Comparison of ENCODE assay signal across 8 mouse cellular contexts in genomic region chr7:27165007-27165655, GRCm38 (mm10). TPM values are rescaled to one million over a fixed set of nuclear protein-coding genes. Genes with fewer than 3 reads are reported as not detected.
DNase-seq lines count a peak whose midpoint lies in the region; ATAC-seq and TF ChIP-seq lines count a peak whose summit lies in the region.

No protein-coding gene starts in this region.

- no peaks in the 10 kb centered on the region for H3K9me3 ChIP-seq in lung, embryonic 15.5 days
- H3K9me3 ChIP-seq in forebrain, embryonic 16.5 days (ENCODE audit: control insufficient read depth, low read length), result no peaks in the 10 kb centered on the region
- H3K9me3 ChIP-seq in kidney, embryonic 15.5 days (replicated peaks), result no peaks in the 10 kb centered on the region

- no peak for ATAC-seq in lung, embryonic 15.5 days (ENCODE audit: borderline replicate concordance, extremely low read depth, low FRiP score, low TSS enrichment)
- ATAC-seq in forebrain, embryonic 16.5 days, result no peak
- no peak for ATAC-seq in kidney, embryonic 15.5 days (replicated peaks; ENCODE audit: low FRiP score)

- peaks cover 12% of the 10 kb centered on the region for H3K79me2 ChIP-seq in myocyte (ENCODE audit: control insufficient read depth, insufficient read depth)

- H3K27me3 ChIP-seq in lung, embryonic 15.5 days, result no peaks in the 10 kb centered on the region
- no peaks in the 10 kb centered on the region for H3K27me3 ChIP-seq in forebrain, embryonic 16.5 days (replicated peaks; ENCODE audit: control insufficient read depth, insufficient read depth, low read length)
- H3K27me3 ChIP-seq in kidney, embryonic 15.5 days, result no peaks in the 10 kb centered on the region
- H3K27me3 ChIP-seq in myocyte (ENCODE audit: control insufficient read depth, insufficient read depth, insufficient read length), result no peaks in the 10 kb centered on the region

- H3ac ChIP-seq in myocyte (ENCODE audit: control insufficient read depth, insufficient read length), result peak overlapping the region; percentile 46

- H3K9ac ChIP-seq in lung, embryonic 15.5 days, result peak overlapping the region; percentile 82
- peak overlapping the region; percentile 91 for H3K9ac ChIP-seq in forebrain, embryonic 16.5 days (replicated peaks; ENCODE audit: low read depth, low read length)
- peak overlapping the region; percentile 79 for H3K9ac ChIP-seq in kidney, embryonic 15.5 days

- no peak for TF ChIP-seq POLR2A in myocyte (IDR thresholded peaks at IDR 0.05; ENCODE audit: insufficient read length, low read depth)

- WGBS in lung, embryonic 15.5 days, result 63% methylated on average over 23 of the region's 23 CpGs
- WGBS in forebrain, embryonic 16.5 days, result 63% methylated on average over 23 of the region's 23 CpGs
- WGBS in kidney, embryonic 15.5 days, result 64% methylated on average over 23 of the region's 23 CpGs

- peak overlapping the region; percentile 60 for H3K4me3 ChIP-seq in lung, embryonic 15.5 days
- peak overlapping the region; percentile 63 for H3K4me3 ChIP-seq in forebrain, embryonic 16.5 days (replicated peaks; ENCODE audit: low read length)
- H3K4me3 ChIP-seq in kidney, embryonic 15.5 days (replicated peaks), result peak overlapping the region; percentile 72
- H3K4me3 ChIP-seq in myocyte, result peak overlapping the region; percentile 74

- peak overlapping the region; percentile 85 for H3K4me2 ChIP-seq in lung, embryonic 15.5 days
- peak overlapping the region; percentile 84 for H3K4me2 ChIP-seq in forebrain, embryonic 16.5 days (ENCODE audit: low read length)
- H3K4me2 ChIP-seq in kidney, embryonic 15.5 days, result peak overlapping the region; percentile 86
- peak overlapping the region; percentile 79 for H3K4me2 ChIP-seq in myocyte (ENCODE audit: low read depth)

- H3K27ac ChIP-seq in lung, embryonic 15.5 days, result 0 out of 2 replicates have a peak overlapping the region, but pooled peaks have one; percentile 37
- H3K27ac ChIP-seq in forebrain, embryonic 16.5 days (ENCODE audit: low read length), result no peak overlapping the region; the same call in 1 of the 2 replicates
- H3K27ac ChIP-seq in kidney, embryonic 15.5 days, result 0 out of 2 replicates have a peak overlapping the region, but pooled peaks have one; percentile 99

- H3K4me1 ChIP-seq in lung, embryonic 15.5 days, result peaks cover 59% of the 10 kb centered on the region
- H3K4me1 ChIP-seq in forebrain, embryonic 16.5 days (replicated peaks; ENCODE audit: control insufficient read depth, insufficient read depth, low read length), result peaks cover 63% of the 10 kb centered on the region
- peaks cover 67% of the 10 kb centered on the region for H3K4me1 ChIP-seq in kidney, embryonic 15.5 days

- DNase-seq in lung, postnatal 36 days, result no peak
- peak; percentile 69 for DNase-seq in brain, adult 2 months (ENCODE audit: low read depth, low spot score)
- DNase-seq in retina, postnatal 1 day, result no peak
- DNase-seq in right cerebral cortex, postnatal 4 days, result no peak

- 0 out of 2 replicates have a peak, but pooled peaks cover 28% of the 10 kb centered on the region for H3K36me3 ChIP-seq in lung, embryonic 15.5 days
- peaks cover 5% of the 10 kb centered on the region for H3K36me3 ChIP-seq in forebrain, embryonic 16.5 days (ENCODE audit: control insufficient read depth, insufficient read depth)
- peaks cover 37% of the 10 kb centered on the region for H3K36me3 ChIP-seq in kidney, embryonic 15.5 days
- H3K36me3 ChIP-seq in myocyte (ENCODE audit: control insufficient read depth, insufficient read depth), result no peaks in the 10 kb centered on the region

TF ChIP-seq in myocyte, 11 proteins besides CTCF, POLR2A, EP300 and RAD21:
- no peak for TF ChIP-seq TCF12 (IDR thresholded peaks at IDR 0.05; ENCODE audit: insufficient read depth, poor library complexity, severe bottlenecking)
- no peak for TF ChIP-seq CEBPB (IDR thresholded peaks at IDR 0.05; ENCODE audit: insufficient read depth, poor library complexity, severe bottlenecking)
- TF ChIP-seq MAX (IDR thresholded peaks at IDR 0.05; ENCODE audit: low read depth), result no peak
- TF ChIP-seq E2F4 (IDR thresholded peaks at IDR 0.05; ENCODE audit: insufficient read depth), result no peak
- no peak for TF ChIP-seq REST (IDR thresholded peaks at IDR 0.05; ENCODE audit: insufficient read depth, insufficient read length)
- TF ChIP-seq MYOG (IDR thresholded peaks at IDR 0.05; ENCODE audit: control insufficient read depth in 1 of 3, insufficient read depth in 1 of 3, insufficient read length in 2 of 3, low read depth in 2 of 3), result no peak
- TF ChIP-seq SRF (IDR thresholded peaks at IDR 0.05; ENCODE audit: control insufficient read depth, insufficient read length, low read depth), result no peak
- TF ChIP-seq POLR2AphosphoS2 (IDR thresholded peaks at IDR 0.05; ENCODE audit: insufficient read length, low read depth), result no peak
- no peak for TF ChIP-seq TCF3 (IDR thresholded peaks at IDR 0.05; ENCODE audit: insufficient read length, low read depth)
- TF ChIP-seq MYOD1 (IDR thresholded peaks at IDR 0.05; ENCODE audit: control insufficient read depth in 1 of 3, insufficient read length in 2 of 3, low read depth in 2 of 3), result no peak
- TF ChIP-seq USF1 (IDR thresholded peaks at IDR 0.05; ENCODE audit: low read depth), result no peak

RNA-seq across cellular contexts. Expression of gene Egln2, which starts 1.5 kb away (rescaled TPM):
- polyA plus RNA-seq in lung, embryonic 15.5 days (2015; fragmentation: Nextera tagmentation; extraction: Ambion mirVana), result 82.3 and 83.5 TPM in 2 replicates
- polyA plus RNA-seq in forebrain, embryonic 16.5 days (2015; fragmentation: Nextera tagmentation; extraction: Ambion mirVana), result 93.4 and 100 TPM in 2 replicates
- polyA plus RNA-seq in kidney, embryonic 15.5 days (2015; fragmentation: Nextera tagmentation; extraction: Ambion mirVana), result 65.4 and 74.9 TPM in 2 replicates
- polyA plus RNA-seq in myocyte (2012; fragmentation: generic; extraction: Trizol), result 61.4 TPM

RNA-seq across cellular contexts. Expression of gene Cyp2t4, which starts 11.6 kb away (rescaled TPM):
- 0.10 and 0.24 TPM in 2 replicates for polyA plus RNA-seq in lung, embryonic 15.5 days (2015; fragmentation: Nextera tagmentation; extraction: Ambion mirVana)
- 0.33 TPM in 1 of 2 replicates, not detected in the other for polyA plus RNA-seq in forebrain, embryonic 16.5 days (2015; fragmentation: Nextera tagmentation; extraction: Ambion mirVana)
- polyA plus RNA-seq in kidney, embryonic 15.5 days (2015; fragmentation: Nextera tagmentation; extraction: Ambion mirVana), result 0.10 TPM in 1 of 2 replicates, not detected in the other
- 0.02 TPM for polyA plus RNA-seq in myocyte (2012; fragmentation: generic; extraction: Trizol)

RNA-seq across cellular contexts. Expression of gene Rab4b, which starts 13.6 kb away (rescaled TPM):
- polyA plus RNA-seq in lung, embryonic 15.5 days (2015; fragmentation: Nextera tagmentation; extraction: Ambion mirVana), result 71.4 and 71.6 TPM in 2 replicates
- polyA plus RNA-seq in forebrain, embryonic 16.5 days (2015; fragmentation: Nextera tagmentation; extraction: Ambion mirVana), result 80.8 and 88.3 TPM in 2 replicates
- polyA plus RNA-seq in kidney, embryonic 15.5 days (2015; fragmentation: Nextera tagmentation; extraction: Ambion mirVana), result 60.1 and 66.8 TPM in 2 replicates
- 56.3 TPM for polyA plus RNA-seq in myocyte (2012; fragmentation: generic; extraction: Trizol)

RNA-seq across cellular contexts. Expression of gene Gm21983, which starts 15.8 kb away (rescaled TPM):
- 2.4 and 3.5 TPM in 2 replicates for polyA plus RNA-seq in lung, embryonic 15.5 days (2015; fragmentation: Nextera tagmentation; extraction: Ambion mirVana)
- 0.78 TPM in 1 of 2 replicates, not detected in the other for polyA plus RNA-seq in forebrain, embryonic 16.5 days (2015; fragmentation: Nextera tagmentation; extraction: Ambion mirVana)
- 1.3 TPM in 1 of 2 replicates, not detected in the other for polyA plus RNA-seq in kidney, embryonic 15.5 days (2015; fragmentation: Nextera tagmentation; extraction: Ambion mirVana)
- polyA plus RNA-seq in myocyte (2012; fragmentation: generic; extraction: Trizol), result not detected

RNA-seq across cellular contexts. Expression of gene Mia, which starts 15.8 kb away (rescaled TPM):
- 150 and 170 TPM in 2 replicates for polyA plus RNA-seq in lung, embryonic 15.5 days (2015; fragmentation: Nextera tagmentation; extraction: Ambion mirVana)
- 8.3 and 10.4 TPM in 2 replicates for polyA plus RNA-seq in forebrain, embryonic 16.5 days (2015; fragmentation: Nextera tagmentation; extraction: Ambion mirVana)
- polyA plus RNA-seq in kidney, embryonic 15.5 days (2015; fragmentation: Nextera tagmentation; extraction: Ambion mirVana), result 18.3 and 20.3 TPM in 2 replicates
- polyA plus RNA-seq in myocyte (2012; fragmentation: generic; extraction: Trizol), result 0.13 TPM
